Mouse (Mus musculus): ENCODE results near the gene Zfp629.

The Zfp629 gene

GRCm38 (mm10) chr7:127572895-127573471, 42.6 kb downstream of the Zfp629 start, which contains the start of gene Phkg2:
Gene Phkg2 (plus strand): TSS chr7:127573340.
- intact Hi-C loops (cut with DNase I), result no loop called here

DNA sequence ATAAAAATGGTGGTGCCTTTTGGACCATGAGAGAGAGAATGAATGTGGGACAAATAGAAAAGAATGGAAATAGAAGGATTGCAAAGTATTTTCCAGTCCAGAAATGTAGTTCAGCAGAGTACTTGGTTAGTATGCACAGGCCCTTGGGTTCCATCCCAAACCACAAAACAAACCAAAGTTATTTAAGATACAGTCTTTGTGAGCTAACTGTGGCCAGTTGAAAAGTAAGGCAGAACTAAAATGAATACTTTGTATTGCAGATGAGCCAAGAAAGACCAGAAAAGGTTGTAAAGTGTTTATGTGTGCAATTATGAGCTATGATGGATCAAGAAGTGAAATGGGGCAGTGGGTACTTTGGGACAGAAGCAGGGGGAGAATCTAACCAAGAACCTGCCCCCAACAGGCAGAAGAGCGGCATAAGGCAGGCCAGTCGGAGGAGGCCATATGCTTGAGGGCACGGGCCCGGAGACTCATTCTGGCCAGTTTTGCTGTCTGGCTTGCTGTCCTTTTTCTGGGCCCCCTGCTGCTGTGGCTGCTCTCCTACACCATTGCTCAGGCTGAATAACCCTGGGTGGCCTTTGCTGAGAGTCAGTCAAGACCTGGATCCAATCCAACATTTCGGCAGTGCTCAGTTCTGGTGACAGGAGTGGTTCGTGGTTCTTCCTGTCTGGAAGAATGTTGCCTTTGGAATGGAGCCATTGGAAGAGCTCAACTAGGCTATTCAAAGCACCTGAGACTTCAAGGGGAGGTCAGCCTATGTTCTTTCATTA, 51.0 kb downstream of the Zfp629 start:
- intact Hi-C loops (cut with DNase I), result no loop called here

DNA sequence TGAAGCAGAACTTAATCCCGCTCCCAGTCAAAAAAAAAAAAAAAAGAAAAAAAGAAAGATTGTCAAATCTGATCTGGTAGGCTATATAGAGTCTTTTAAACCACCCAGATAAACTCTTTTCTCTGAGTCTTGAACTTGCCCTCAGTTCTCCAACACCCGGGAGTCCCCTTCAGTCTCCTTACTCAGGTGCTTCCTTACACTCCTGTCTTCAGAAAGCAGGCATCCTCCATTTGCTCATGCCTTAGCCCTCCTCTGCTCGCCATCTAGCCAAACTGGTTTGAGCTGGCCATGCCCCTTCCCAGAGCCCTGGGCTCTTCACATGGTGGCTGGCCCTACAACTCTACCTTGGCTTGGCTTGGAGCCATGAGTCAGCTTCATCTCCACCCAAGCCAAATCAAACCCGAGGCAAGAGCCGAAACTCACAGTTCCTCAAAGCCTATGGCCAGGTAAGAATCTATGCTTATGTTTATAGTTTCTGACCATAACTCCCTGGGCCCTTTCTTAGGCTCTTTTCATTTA, 54.2 kb downstream of the Zfp629 start, which contains the start of gene Tmem265:
Gene Tmem265, plus strand, starts transcription at position 51 of the 519 bp plus-strand sequence.
- intact Hi-C loops (cut with DNase I), result no loop called here

DNA sequence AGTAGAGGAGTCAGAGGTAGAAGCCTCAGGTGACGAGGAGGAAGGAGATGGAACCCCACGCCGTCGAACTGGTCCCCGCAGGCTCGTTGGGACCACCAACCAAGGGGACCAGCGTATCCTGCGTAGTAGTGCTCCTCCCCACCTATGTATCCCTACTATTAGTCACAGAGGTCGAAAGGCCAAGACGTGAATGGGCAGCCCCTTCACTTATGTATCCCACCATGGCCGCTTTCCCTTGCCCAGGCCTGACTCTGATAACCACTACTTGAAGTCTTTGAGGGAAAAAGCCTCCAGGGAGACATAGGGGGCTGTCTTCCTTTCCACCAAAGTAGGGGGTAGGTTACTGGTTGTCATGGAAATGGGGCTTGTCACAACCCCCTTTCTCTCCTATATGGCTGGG, 55.0 kb downstream of the Zfp629 start:
- intact Hi-C loops (cut with DNase I), result no loop called here
